ENCODE assay signal across 28 mouse cellular contexts in genomic region chr14:62721625-62722024, GRCm38 (mm10). TPM values are rescaled to one million over a fixed set of nuclear protein-coding genes. Genes with fewer than 3 reads are reported as not detected.
DNase-seq lines count a peak whose midpoint lies in the region; ATAC-seq and TF ChIP-seq lines count a peak whose summit lies in the region.
"Had no signal": no experiment of that assay in that cellular context is flagged by ENCODE, and none has a peak within 500 bp of the region (broad histone marks: within the 10 kb centered on the region; RNA-seq: fewer than 3 reads in every experiment).

No protein-coding gene starts in this region.

- no peak for ATAC-seq in forebrain, embryonic 14.5 days
- peak; percentile 78; the same call in 1 of the 2 replicates for ATAC-seq in frontal cortex, adult (ENCODE audit: low TSS enrichment)
- ATAC-seq: hindbrain, embryonic 16.5 days; inflammation-experienced regulatory T-cells, adult 6 months; intestine, postnatal 0 days had no signal

- H3K9ac ChIP-seq in forebrain, embryonic 14.5 days (ENCODE audit: low read length) = no peak overlapping the region
- H3K9ac ChIP-seq: embryonic facial prominence, embryonic 15.5 days; hindbrain, embryonic 12.5 days had no signal

- H3K4me3 ChIP-seq in forebrain, embryonic 14.5 days (ENCODE audit: low read depth, low read length) = no peak overlapping the region
- H3K4me3 ChIP-seq in forebrain, embryonic 10.5 days = no peak overlapping the region
- no peak overlapping the region for H3K4me3 ChIP-seq in layer of hippocampus, adult 2 months
- H3K4me3 ChIP-seq: embryonic facial prominence, embryonic 15.5 days; erythroblast, embryonic 14.5 days; hindbrain, embryonic 12.5 days had no signal

- WGBS in forebrain, embryonic 14.5 days = 84% methylated on average over 1 of the region's 1 CpGs
- 92% methylated on average over 1 of the region's 1 CpGs for WGBS in forebrain, embryonic 10.5 days

- H3K36me3 ChIP-seq in forebrain, embryonic 14.5 days (ENCODE audit: control insufficient read depth, insufficient read depth, low read length) = no peaks in the 10 kb centered on the region
- H3K36me3 ChIP-seq in forebrain, embryonic 10.5 days (replicated peaks) = peaks cover 14% of the 10 kb centered on the region
- H3K36me3 ChIP-seq: embryonic facial prominence, embryonic 15.5 days; hindbrain, embryonic 12.5 days had no signal

- H3K27ac ChIP-seq in forebrain, embryonic 14.5 days (ENCODE audit: low read depth, low read length) = no peak overlapping the region
- H3K27ac ChIP-seq in forebrain, embryonic 10.5 days = no peak overlapping the region
- 0 out of 2 replicates have a peak overlapping the region, but pooled peaks have one; percentile 16 for H3K27ac ChIP-seq in layer of hippocampus, adult 2 months
- H3K27ac ChIP-seq: embryonic facial prominence, embryonic 15.5 days; hindbrain, embryonic 12.5 days had no signal

- H3K9me3 ChIP-seq in forebrain, embryonic 14.5 days (replicated peaks; ENCODE audit: control insufficient read depth, low read length) = no peaks in the 10 kb centered on the region
- no peaks in the 10 kb centered on the region for H3K9me3 ChIP-seq in forebrain, embryonic 10.5 days
- H3K9me3 ChIP-seq: embryonic facial prominence, embryonic 15.5 days; hindbrain, embryonic 12.5 days had no signal

- DNase-seq in forebrain, embryonic 14.5 days (ENCODE audit: low spot score) = peak; percentile 1
- DNase-seq in forebrain, embryonic 10.5 days (ENCODE audit: extremely low spot score, low spot score) = no peak
- no peak for DNase-seq in frontal cortex, postnatal 14 days (ENCODE audit: low spot score in 2 of 2)
- DNase-seq in layer of hippocampus, adult 2 months (ENCODE audit: low spot score in 2 of 2) = no peak
- no peak for DNase-seq in layer of hippocampus, adult 8-10 months (ENCODE audit: low spot score in 2 of 2)
- DNase-seq in gastrocnemius, adult 18-20 months (ENCODE audit: low spot score) = no peak
- DNase-seq: adrenal gland, postnatal 10 days; cerebellum, adult 18-20 months; cerebellum, postnatal 10 days; embryo, embryonic 11 days; gastrocnemius, postnatal 25 days; heart, postnatal 36 days; kidney, adult 8-10 months had no signal

- no peaks in the 10 kb centered on the region for H3K27me3 ChIP-seq in forebrain, embryonic 14.5 days (replicated peaks; ENCODE audit: control insufficient read depth, insufficient read depth, low read length)
- no peaks in the 10 kb centered on the region for H3K27me3 ChIP-seq in forebrain, embryonic 10.5 days (ENCODE audit: poor library complexity, severe bottlenecking)
- H3K27me3 ChIP-seq: embryonic facial prominence, embryonic 15.5 days; hindbrain, embryonic 12.5 days had no signal

- H3K4me1 ChIP-seq in forebrain, embryonic 14.5 days (ENCODE audit: control insufficient read depth, insufficient read depth, low read length) = no peaks in the 10 kb centered on the region
- no peaks in the 10 kb centered on the region for H3K4me1 ChIP-seq in forebrain, embryonic 10.5 days
- H3K4me1 ChIP-seq: embryonic facial prominence, embryonic 15.5 days; hindbrain, embryonic 12.5 days had no signal

- no peak for TF ChIP-seq CTCF in layer of hippocampus, adult 2 months (conservative IDR thresholded peaks at IDR 0.05)

- H3K4me2 ChIP-seq in forebrain, embryonic 14.5 days (ENCODE audit: low read length) = no peak overlapping the region
- H3K4me2 ChIP-seq: embryonic facial prominence, embryonic 15.5 days; hindbrain, embryonic 12.5 days had no signal

RNA-seq across cellular contexts. Expression of gene Ints6, which starts 39.3 kb away (rescaled TPM):
- 15.9 and 22.9 TPM in 2 replicates for polyA plus RNA-seq in forebrain, embryonic 14.5 days (2014; fragmentation: Nextera tagmentation; extraction: Ambion mirVana)
- 23.5 and 23.9 TPM in 2 replicates for polyA plus RNA-seq in forebrain, embryonic 10.5 days (2016; fragmentation: Nextera tagmentation; extraction: Ambion mirVana)
- 10 to 100 TPM; 46.0 to 50.3 TPM for total RNA-seq in layer of hippocampus, adult 2 months (2021)
- total RNA-seq in layer of hippocampus, adult 8-10 months (2022) = 10 to 100 TPM; 32.8 to 51.3 (median 42.3) TPM
- total RNA-seq in gastrocnemius, adult 18-20 months (2021) = 10 to 100 TPM; 12.4 to 13.2 TPM

RNA-seq across cellular contexts. Expression of gene Serpine3, which starts 58.2 kb away (rescaled TPM):
- polyA plus RNA-seq in forebrain, embryonic 14.5 days (2014; fragmentation: Nextera tagmentation; extraction: Ambion mirVana) = not detected in 2 replicates
- not detected in 2 replicates for polyA plus RNA-seq in forebrain, embryonic 10.5 days (2016; fragmentation: Nextera tagmentation; extraction: Ambion mirVana)
- total RNA-seq in layer of hippocampus, adult 2 months (2021) = not detected
- not detected for total RNA-seq in layer of hippocampus, adult 8-10 months (2022)
- not detected for total RNA-seq in gastrocnemius, adult 18-20 months (2021)
- total RNA-seq: adrenal gland, postnatal 10 days; adrenal gland, postnatal 4 days; common myeloid progenitor, adult 5-6 weeks; gastrocnemius, postnatal 25 days; granulocyte monocyte progenitor cell, adult 5-6 weeks; heart, adult 8-10 months; heart, postnatal 36 days; MEL had no signal
- polyA plus RNA-seq: C2C12; embryonic facial prominence, embryonic 11.5 days; embryonic facial prominence, embryonic 15.5 days; erythroblast, embryonic 14.5 days; heart, postnatal 0 days; hindbrain, embryonic 12.5 days; hindbrain, embryonic 16.5 days; inflammation-experienced regulatory T-cells, adult 6 months; intestine, postnatal 0 days had no signal
